Mouse (Mus musculus): ENCODE measurements around the gene Emx2. TPM values are rescaled to one million over a fixed set of nuclear protein-coding genes. Genes with fewer than 3 reads are reported as not detected.

The Emx2 gene
- polyA plus RNA-seq, 1 experiment from 2014 or later: 9.4 TPM

DNA sequence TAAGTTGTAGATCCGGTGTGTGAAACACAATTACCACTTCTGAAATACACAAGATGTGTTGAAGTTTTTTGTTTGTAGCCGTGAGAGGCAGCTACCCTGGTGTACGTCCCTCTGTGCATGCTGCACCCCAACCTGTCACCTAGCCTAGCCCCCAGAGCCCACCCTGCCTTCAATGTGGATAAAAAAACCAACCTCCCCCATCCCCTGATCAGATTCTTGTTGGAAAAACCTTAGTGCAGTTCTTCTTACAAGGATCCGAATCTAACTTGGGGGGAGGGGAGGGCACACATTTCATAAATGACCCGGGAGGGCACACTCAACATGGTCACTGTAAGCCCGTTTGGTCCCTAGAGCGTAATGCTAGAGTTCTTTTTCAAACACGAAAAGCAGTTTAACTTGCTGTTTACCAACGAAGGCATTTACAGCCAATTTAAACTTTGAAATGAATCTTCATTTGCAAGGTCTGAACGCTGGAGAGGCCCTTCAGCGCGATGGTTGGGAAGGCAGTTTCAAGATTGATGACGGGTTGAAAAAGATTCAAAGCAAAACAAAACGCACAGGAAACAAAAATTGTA is 7.5 kb upstream of the Emx2 start:
- no peaks in the 10 kb centered on the region for H3K36me3 ChIP-seq (ENCODE audit: control insufficient read depth, insufficient read depth, low read length)
- 12% methylated on average over 14 of the region's 14 CpGs for WGBS
- H3K27me3 ChIP-seq (replicated peaks; ENCODE audit: control insufficient read depth, insufficient read depth, low read length): peaks cover 35% of the 10 kb centered on the region
- 0 out of 2 replicates have a peak overlapping the region, but pooled peaks have one; percentile 29 for H3K27ac ChIP-seq (ENCODE audit: low read depth, low read length)
- H3K4me1 ChIP-seq (ENCODE audit: control insufficient read depth, insufficient read depth, low read length): peaks cover 12% of the 10 kb centered on the region
- H3K4me3 ChIP-seq (ENCODE audit: low read depth, low read length): peak overlapping the region; percentile 34
- H3K9me3 ChIP-seq (replicated peaks; ENCODE audit: control insufficient read depth, low read length): no peaks in the 10 kb centered on the region
- peak overlapping the region; percentile 66 for H3K9ac ChIP-seq (ENCODE audit: low read length)
- H3K4me2 ChIP-seq (ENCODE audit: low read length): peak overlapping the region; percentile 66
- DNase-seq (ENCODE audit: low spot score) (peak; percentile 23), ATAC-seq (no peak)

DNA sequence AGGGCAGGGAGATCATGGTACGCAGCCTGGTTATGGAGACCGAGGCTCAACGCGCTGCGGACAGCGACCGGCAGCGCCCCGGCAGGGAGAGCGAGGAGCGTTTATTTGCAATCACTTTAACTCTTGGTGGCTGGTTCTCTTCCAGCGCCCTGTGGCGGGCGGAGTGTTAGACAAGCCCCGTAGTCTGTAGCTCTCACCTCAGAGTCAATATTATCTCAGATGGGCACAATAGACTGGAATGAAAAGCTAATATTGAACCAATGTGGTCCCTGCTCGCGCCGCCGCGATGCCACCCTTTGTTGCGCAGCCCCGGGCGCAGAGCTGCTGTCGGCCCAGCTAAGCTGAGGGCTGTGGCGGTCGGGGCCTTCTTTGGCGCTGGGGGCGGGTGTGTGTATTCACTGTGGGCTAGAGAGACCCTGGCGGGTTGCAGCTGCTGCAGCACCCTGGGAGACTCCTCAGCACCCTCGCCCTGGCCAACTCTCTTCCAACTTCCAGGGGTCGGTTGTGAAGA is 6.7 kb upstream of the Emx2 start:
- peaks cover 12% of the 10 kb centered on the region for H3K4me1 ChIP-seq (ENCODE audit: control insufficient read depth, insufficient read depth, low read length)
- peak overlapping the region; percentile 34 for H3K4me3 ChIP-seq (ENCODE audit: low read depth, low read length)
- no peaks in the 10 kb centered on the region for H3K9me3 ChIP-seq (replicated peaks; ENCODE audit: control insufficient read depth, low read length)
- WGBS: 2% methylated on average over 31 of the region's 31 CpGs
- 0 out of 2 replicates have a peak overlapping the region, but pooled peaks have one; percentile 29 for H3K27ac ChIP-seq (ENCODE audit: low read depth, low read length)
- no peaks in the 10 kb centered on the region for H3K36me3 ChIP-seq (ENCODE audit: control insufficient read depth, insufficient read depth, low read length)
- peak; percentile 61 for DNase-seq (ENCODE audit: low spot score)
- peak overlapping the region; percentile 66 for H3K9ac ChIP-seq (ENCODE audit: low read length)
- peak; percentile 61 for ATAC-seq
- peaks cover 39% of the 10 kb centered on the region for H3K27me3 ChIP-seq (replicated peaks; ENCODE audit: control insufficient read depth, insufficient read depth, low read length)
- peak overlapping the region; percentile 66 for H3K4me2 ChIP-seq (ENCODE audit: low read length)

- Histone ChIP-seq H3K4me1 (ENCODE audit: control insufficient read depth, insufficient read depth, low read length) (peaks cover 12% of the 10 kb centered on the region), H3K27me3 (replicated peaks; ENCODE audit: control insufficient read depth, insufficient read depth, low read length) (peaks cover 44% of the 10 kb centered on the region), H3K27ac (ENCODE audit: low read depth, low read length) (no peak overlapping the region), H3K9me3 (replicated peaks; ENCODE audit: control insufficient read depth, low read length) (no peaks in the 10 kb centered on the region), H3K4me3 (ENCODE audit: low read depth, low read length) (no peak overlapping the region), H3K4me2 (ENCODE audit: low read length) (peak overlapping the region; percentile 66; the same call in 1 of the 2 replicates), H3K36me3 (ENCODE audit: control insufficient read depth, insufficient read depth, low read length) (no peaks in the 10 kb centered on the region), H3K9ac (ENCODE audit: low read length) (no peak overlapping the region; the same call in 1 of the 2 replicates)
- ATAC-seq: no peak
- 26% methylated on average over 4 of the region's 4 CpGs for WGBS
- no peak for DNase-seq (ENCODE audit: low spot score)
Observed at GRCm38 (mm10) chr19:59452321-59452720, 5.9 kb upstream of the Emx2 start.

- Histone ChIP-seq H3K9me3 (replicated peaks; ENCODE audit: control insufficient read depth, low read length) (no peaks in the 10 kb centered on the region), H3K4me1 (ENCODE audit: control insufficient read depth, insufficient read depth, low read length) (peaks cover 12% of the 10 kb centered on the region), H3K27ac (ENCODE audit: low read depth, low read length) (no peak overlapping the region), H3K9ac (ENCODE audit: low read length) (no peak overlapping the region), H3K4me3 (ENCODE audit: low read depth, low read length) (no peak overlapping the region), H3K27me3 (replicated peaks; ENCODE audit: control insufficient read depth, insufficient read depth, low read length) (peaks cover 44% of the 10 kb centered on the region), H3K36me3 (ENCODE audit: control insufficient read depth, insufficient read depth, low read length) (no peaks in the 10 kb centered on the region), H3K4me2 (ENCODE audit: low read length) (peak overlapping the region; percentile 27; the same call in 1 of the 2 replicates)
- DNase-seq (ENCODE audit: low spot score) (no peak), ATAC-seq (no peak)
- WGBS: 24% methylated on average over 13 of the region's 13 CpGs
Observed at GRCm38 (mm10) chr19:59453591-59453990, 4.6 kb upstream of the Emx2 start.

DNA sequence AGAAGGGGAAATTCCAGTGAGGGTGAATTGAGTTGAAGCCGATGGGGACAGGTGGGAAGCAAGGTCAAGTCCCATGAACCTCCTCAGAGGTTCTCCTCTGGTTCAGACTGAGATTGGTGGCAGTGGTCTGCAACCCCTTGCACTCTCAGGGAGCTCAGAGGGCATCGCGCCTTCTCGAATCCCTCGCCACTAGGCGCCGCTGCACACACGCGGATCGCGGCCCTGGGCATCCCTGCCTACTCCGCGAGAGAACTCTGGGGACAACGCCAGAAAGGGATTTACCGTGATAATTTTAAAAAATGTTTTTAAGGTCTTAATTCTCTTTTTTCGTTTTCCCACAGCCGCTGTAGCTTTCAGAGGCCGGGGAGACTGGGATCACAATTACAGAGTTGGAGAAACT is 4.0 kb upstream of the Emx2 start:
- peaks cover 44% of the 10 kb centered on the region for H3K27me3 ChIP-seq (replicated peaks; ENCODE audit: control insufficient read depth, insufficient read depth, low read length)
- peaks cover 9% of the 10 kb centered on the region for H3K4me1 ChIP-seq (ENCODE audit: control insufficient read depth, insufficient read depth, low read length)
- no peak overlapping the region for H3K4me3 ChIP-seq (ENCODE audit: low read depth, low read length)
- under 1% methylated on average over 18 of the region's 18 CpGs for WGBS
- no peaks in the 10 kb centered on the region for H3K9me3 ChIP-seq (replicated peaks; ENCODE audit: control insufficient read depth, low read length)
- DNase-seq (ENCODE audit: low spot score): peak; percentile 90
- no peak overlapping the region for H3K9ac ChIP-seq (ENCODE audit: low read length)
- peak; percentile 56; the same call in 1 of the 2 replicates for ATAC-seq
- H3K4me2 ChIP-seq (ENCODE audit: low read length): peak overlapping the region; percentile 27; the same call in 1 of the 2 replicates
- no peaks in the 10 kb centered on the region for H3K36me3 ChIP-seq (ENCODE audit: control insufficient read depth, insufficient read depth, low read length)
- no peak overlapping the region for H3K27ac ChIP-seq (ENCODE audit: low read depth, low read length)

DNA sequence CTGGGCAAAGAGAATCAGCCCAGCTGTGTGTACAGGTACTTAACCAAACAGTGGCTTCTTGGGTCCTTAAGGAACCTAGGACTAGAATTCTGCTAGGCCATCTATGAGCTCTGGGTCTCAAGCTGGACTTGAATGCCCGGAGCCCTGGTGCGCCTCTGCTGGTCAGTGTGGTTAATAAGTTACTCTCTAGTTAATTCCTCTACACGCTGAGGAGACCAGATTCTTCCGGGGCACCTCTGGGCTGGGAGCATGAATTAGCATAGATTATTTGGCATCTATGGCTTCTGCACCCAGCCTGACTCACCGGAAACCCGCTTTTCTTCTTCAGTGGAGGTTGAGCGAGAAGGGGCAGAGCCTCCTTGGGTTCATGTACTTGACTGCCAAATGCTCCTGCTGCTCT is 2.5 kb upstream of the Emx2 start:
- no peak overlapping the region for H3K9ac ChIP-seq (ENCODE audit: low read length)
- peaks cover 6% of the 10 kb centered on the region for H3K4me1 ChIP-seq (ENCODE audit: control insufficient read depth, insufficient read depth, low read length)
- peak overlapping the region; percentile 74 for H3K4me2 ChIP-seq (ENCODE audit: low read length)
- H3K9me3 ChIP-seq (replicated peaks; ENCODE audit: control insufficient read depth, low read length): no peaks in the 10 kb centered on the region
- H3K27me3 ChIP-seq (replicated peaks; ENCODE audit: control insufficient read depth, insufficient read depth, low read length): peaks cover 41% of the 10 kb centered on the region
- no peak overlapping the region; the same call in 1 of the 2 replicates for H3K4me3 ChIP-seq (ENCODE audit: low read depth, low read length)
- no peak overlapping the region; the same call in 1 of the 2 replicates for H3K27ac ChIP-seq (ENCODE audit: low read depth, low read length)
- no peak for ATAC-seq
- peak; percentile 34 for DNase-seq (ENCODE audit: low spot score)
- 17% methylated on average over 7 of the region's 7 CpGs for WGBS
- no peaks in the 10 kb centered on the region for H3K36me3 ChIP-seq (ENCODE audit: control insufficient read depth, insufficient read depth, low read length)

- peak overlapping the region; percentile 34 for H3K27ac ChIP-seq (ENCODE audit: low read depth, low read length)
- H3K9ac ChIP-seq (ENCODE audit: low read length): peak overlapping the region; percentile 94
- no peaks in the 10 kb centered on the region for H3K9me3 ChIP-seq (replicated peaks; ENCODE audit: control insufficient read depth, low read length)
- peak; percentile 64 for ATAC-seq
- H3K4me3 ChIP-seq (ENCODE audit: low read depth, low read length): peak overlapping the region; percentile 55
- peaks cover 34% of the 10 kb centered on the region for H3K27me3 ChIP-seq (replicated peaks; ENCODE audit: control insufficient read depth, insufficient read depth, low read length)
- peak; percentile 95 for DNase-seq (ENCODE audit: low spot score)
- WGBS: under 1% methylated on average over 23 of the region's 23 CpGs
- H3K36me3 ChIP-seq (ENCODE audit: control insufficient read depth, insufficient read depth, low read length): peaks cover 5% of the 10 kb centered on the region; the same call in 1 of the 2 replicates
- 0 out of 2 replicates have a peak, but pooled peaks cover 4% of the 10 kb centered on the region for H3K4me1 ChIP-seq (ENCODE audit: control insufficient read depth, insufficient read depth, low read length)
- peak overlapping the region; percentile 74 for H3K4me2 ChIP-seq (ENCODE audit: low read length)
Observed at GRCm38 (mm10) chr19:59457011-59457945, 894 bp upstream of the Emx2 start.

DNA sequence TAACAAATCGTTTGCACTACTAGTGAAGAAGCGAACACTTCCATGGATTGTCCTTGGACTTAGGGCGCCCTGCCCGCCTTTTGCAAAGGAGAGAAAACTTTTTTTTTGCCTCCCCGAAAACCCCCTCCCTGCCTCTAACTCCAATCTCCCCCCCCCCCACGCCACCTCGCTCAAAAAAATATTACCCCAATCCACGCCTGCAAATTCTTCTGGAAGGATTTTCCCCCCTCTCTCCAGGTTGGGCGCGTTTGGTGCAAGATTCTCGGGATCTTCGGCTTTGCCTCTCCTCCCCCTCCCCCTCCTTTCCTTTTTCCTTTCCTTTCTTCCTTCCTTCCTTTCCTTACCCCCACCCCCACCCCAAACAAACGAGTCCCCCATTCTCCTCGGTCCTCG is 567 bp downstream of the Emx2 start:
- WGBS: 0% methylated on average over 15 of the region's 15 CpGs
- H3K4me1 ChIP-seq (ENCODE audit: control insufficient read depth, insufficient read depth, low read length): peaks cover 4% of the 10 kb centered on the region; the same call in 1 of the 2 replicates
- H3K4me3 ChIP-seq (ENCODE audit: low read depth, low read length): peak overlapping the region; percentile 55
- H3K9me3 ChIP-seq (replicated peaks; ENCODE audit: control insufficient read depth, low read length): no peaks in the 10 kb centered on the region
- H3K4me2 ChIP-seq (ENCODE audit: low read length): peak overlapping the region; percentile 74
- ATAC-seq (peak; percentile 3; the same call in 1 of the 2 replicates), DNase-seq (ENCODE audit: low spot score) (no peak)
- peaks cover 24% of the 10 kb centered on the region for H3K27me3 ChIP-seq (replicated peaks; ENCODE audit: control insufficient read depth, insufficient read depth, low read length)
- peak overlapping the region; percentile 94 for H3K9ac ChIP-seq (ENCODE audit: low read length)
- peak overlapping the region; percentile 97 for H3K27ac ChIP-seq (ENCODE audit: low read depth, low read length)
- H3K36me3 ChIP-seq (ENCODE audit: control insufficient read depth, insufficient read depth, low read length): peaks cover 8% of the 10 kb centered on the region; the same call in 1 of the 2 replicates
